Mouse (Mus musculus) B cell, adult 2 months (primary cell): ENCODE results near the gene Ptprh.
"Not testable (repeated sequence)": the region's sequence is repeated elsewhere in the genome, so short reads cannot be mapped to it uniquely, and the experiment has no call there.

Source experiments
- DNase-seq, 2 experiments: peaks; one replicate each; pipeline ENCODE4 v3.0.0; 2022

Gene Ptprh

GRCm38 (mm10) chr7:4597046-4597445 lies 6.8 kb downstream of the Ptprh start:
- not testable (repeated sequence) for DNase-seq

GRCm38 (mm10) chr7:4581481-4581880 lies 22.4 kb downstream of the Ptprh start:
- DNase-seq: not testable (repeated sequence)

GRCm38 (mm10) chr7:4572361-4572760 lies 31.5 kb downstream of the Ptprh start:
- DNase-seq: not testable (repeated sequence)

- DNase-seq: peak in 1 of 2 experiments; percentile 12
Observed at GRCm38 (mm10) chr7:4562660-4563059, 41.2 kb downstream of the Ptprh start.

DNA sequence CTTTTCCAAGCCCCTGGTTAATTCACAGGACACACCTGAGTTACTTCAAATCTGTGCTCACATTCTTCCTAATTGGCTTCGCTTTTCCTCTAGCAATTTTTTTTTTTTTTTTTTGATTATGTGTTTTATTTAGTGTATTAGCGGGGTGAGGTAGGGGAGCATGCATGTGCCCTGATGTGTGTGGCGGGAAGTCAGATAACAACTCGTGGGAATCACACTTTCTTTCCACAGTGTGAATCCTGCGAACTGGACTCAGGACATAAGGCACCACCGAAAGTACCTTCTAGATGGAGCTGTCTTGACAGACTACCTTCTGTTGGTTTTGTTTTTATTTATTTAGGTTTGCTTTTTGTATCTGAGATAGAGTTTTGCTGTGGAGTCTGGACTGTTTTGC lies 46.7 kb downstream of the Ptprh start:
- DNase-seq: no peak

DNA sequence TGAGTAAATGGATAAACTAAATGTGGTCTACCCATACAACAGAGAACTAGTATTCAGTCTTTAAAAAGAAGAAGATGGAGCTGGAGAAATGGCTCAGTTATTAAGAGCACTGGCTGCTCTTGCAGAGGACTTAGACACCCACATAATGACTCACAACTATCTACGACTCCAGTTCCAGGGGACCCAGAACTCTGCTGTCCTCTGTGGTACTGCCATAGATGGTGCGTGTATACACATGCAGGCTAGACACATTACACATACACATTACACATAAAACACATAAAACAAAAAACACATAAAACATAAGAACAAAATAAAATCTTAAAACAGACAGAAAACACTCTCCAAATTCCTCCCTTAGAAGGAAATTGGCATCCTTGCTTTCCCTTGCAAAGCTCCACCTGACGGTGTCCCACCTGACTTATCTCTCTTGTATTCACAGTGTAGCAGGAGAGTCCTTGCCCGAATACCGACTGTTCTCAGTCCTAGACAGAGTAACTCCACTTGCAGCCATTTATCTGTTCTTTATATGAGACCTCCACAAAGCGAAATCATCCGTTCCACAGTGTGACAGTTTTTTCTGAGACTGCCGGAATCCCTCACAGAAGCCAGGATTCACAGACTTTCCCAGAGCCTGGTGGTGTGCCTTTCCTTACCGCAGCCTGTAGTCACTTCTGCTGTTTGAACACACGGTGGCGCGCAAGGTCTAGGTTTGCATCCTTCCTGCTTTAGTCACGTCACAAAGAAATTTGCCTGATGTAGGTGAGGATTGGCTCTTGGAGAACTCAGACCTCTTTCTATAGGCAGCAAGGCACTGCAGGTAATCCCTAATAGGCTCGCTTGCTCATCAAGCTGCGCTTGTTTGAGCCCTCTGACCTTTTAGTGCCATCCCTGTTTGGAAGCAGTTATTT lies 47.3 kb downstream of the Ptprh start:
- DNase-seq: peak; percentile 84 to 85

- no peak for DNase-seq
Observed at GRCm38 (mm10) chr7:4547221-4547641, 56.6 kb downstream of the Ptprh start, which contains the start of gene Syt5. TSS of gene Syt5 (minus strand) at chr7:4547541.

DNA sequence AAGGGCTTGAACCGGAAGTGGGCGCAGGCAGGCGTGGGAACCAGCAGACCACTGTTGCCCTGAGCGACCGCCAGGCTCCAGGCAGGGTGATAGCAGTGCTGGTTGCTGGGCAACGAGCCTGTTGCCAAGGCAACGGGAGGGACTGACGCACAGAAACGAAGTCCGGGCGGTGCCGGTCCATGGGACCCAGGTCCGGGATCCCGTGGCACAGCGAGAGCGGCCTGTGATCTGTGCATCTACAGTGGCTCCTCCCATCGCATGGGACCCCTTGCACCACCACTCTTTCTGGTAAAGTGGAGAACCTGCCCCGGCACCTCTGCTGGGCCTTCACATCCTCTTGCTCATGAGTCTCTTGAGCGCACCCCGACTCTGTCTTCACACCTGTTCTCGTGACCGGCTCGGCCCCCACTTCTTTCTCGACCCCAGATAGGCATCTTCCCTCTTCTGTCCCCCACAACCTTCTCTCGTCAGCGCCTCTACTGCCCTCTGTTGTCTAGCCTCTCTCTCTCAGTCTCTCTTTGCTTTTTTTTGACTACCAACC lies 57.2 kb downstream of the Ptprh start:
- peak; percentile 5 to 34 for DNase-seq

DNA sequence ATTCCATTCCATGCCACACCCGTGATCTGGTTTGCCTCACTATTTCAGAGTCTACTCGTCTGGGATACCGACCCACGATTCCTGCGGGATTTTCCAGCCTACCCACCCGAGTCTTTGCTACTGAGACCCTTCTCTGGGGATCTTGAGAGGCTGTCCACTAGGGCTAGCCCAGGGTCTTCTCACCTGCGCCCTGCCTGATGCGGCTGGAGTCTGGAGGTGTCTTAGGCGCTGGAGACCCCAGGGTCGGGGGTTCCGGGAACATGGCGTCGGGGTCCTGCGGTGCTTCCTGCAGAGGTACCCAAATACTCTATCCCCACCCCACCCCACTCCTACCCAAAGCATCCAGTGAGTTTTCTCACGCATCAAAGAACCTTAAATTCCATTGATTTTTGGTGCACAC lies 57.8 kb downstream of the Ptprh start:
- no peak for DNase-seq

DNA sequence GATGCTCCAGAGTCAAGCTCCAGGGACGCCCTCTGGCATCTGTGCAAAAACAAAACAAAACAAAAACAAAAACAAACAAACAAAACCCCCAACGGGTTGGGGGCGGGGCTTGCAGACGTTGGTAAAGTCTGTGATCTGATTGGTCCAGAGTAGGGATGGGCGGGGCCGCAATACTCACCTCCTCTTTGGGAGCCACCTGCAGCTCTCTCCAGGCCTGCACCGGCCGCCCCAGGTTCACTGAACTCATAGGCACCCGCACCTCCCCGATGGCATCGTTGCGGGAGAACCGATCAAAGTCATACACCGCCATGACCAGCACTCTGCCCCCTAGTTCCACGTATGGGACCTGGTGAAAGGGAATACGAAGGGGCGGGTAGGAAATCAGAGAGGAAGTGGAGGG lies 61.8 kb downstream of the Ptprh start:
- no peak for DNase-seq

- no peak for DNase-seq
Observed at GRCm38 (mm10) chr7:4541344-4541743, 62.5 kb downstream of the Ptprh start.

DNA sequence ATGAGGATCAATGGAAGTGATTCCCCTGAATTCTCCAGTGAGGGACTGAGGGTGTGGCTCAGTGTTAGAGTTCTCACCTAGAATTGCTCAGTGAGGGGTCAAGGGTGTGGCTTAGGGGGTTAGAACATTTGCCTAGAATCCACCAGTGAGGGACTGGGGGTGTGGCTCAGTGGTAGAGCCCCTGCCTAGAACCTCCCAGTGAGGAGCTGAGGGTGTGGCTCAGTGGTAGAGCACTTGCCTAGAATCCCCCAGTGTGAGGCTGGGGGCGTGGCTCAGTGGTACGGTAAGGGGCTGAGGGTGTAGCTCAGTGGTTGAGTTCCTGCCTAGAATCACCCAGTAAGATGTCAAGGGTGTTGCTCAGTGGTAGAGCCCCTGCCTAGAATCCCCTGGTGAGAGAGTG lies 64.8 kb downstream of the Ptprh start:
- DNase-seq: no peak

DNA sequence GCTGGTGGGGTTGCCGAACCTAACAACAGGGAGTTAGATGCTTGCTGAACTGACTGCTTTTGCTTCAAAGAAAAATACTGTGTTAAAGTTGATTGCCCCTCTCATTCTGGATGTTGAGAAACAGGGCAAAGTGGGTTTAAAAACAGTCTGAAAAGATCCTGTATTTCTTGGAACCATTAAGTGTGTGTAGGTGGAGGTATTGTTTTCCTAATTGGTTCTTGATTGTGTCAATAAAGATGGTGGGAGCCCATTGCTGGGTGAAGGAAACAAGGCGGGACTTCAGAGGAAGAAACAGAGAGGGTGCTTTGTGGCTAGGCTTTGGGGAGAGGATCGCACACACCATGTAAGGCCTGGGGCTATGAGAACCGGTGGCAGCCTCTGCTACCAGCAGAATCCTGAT lies 66.7 kb downstream of the Ptprh start:
- no peak for DNase-seq

GRCm38 (mm10) chr7:4536369-4536768 lies 67.5 kb downstream of the Ptprh start:
- no peak for DNase-seq

DNA sequence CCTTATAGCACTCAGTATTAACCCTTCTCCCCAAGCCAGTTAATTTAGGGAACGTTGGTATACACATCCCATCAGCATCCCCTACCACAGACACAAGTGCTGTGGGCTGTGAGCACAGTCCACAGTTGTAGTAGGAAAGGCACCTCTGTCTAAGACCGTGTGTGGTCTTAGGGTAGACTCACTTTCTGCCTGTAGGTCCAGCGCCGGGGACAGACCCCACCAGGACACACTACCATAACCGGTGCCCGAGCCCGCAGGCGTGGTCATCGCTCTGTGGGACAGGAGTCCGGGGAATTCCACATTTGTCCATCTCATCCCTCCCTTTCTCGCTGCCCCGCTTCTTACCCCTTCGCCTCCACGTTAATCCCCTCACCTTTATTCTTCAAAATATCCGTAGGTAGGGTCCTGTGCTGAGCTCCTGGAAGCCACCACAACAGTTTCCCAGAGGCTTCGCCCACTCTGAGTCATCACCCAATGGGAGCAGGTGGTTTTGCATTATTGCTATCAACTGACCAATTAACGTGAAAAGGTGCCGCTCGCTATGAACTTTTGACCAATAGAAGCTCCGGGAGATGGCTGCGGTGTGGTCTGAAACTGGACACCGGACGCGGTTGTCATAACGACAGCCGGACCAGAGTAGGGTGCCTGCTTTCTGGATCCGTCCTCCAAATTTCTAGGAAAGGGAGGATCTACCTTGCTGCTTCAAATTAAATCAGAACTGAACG lies 71.7 kb downstream of the Ptprh start, which contains the start of gene Dnaaf3:
Gene Dnaaf3 (minus strand): TSS at position 449 of the 725 bp plus-strand sequence.
- DNase-seq: no peak

GRCm38 (mm10) chr7:4530166-4530565 lies 73.7 kb downstream of the Ptprh start:
- DNase-seq: not testable (repeated sequence)

DNA sequence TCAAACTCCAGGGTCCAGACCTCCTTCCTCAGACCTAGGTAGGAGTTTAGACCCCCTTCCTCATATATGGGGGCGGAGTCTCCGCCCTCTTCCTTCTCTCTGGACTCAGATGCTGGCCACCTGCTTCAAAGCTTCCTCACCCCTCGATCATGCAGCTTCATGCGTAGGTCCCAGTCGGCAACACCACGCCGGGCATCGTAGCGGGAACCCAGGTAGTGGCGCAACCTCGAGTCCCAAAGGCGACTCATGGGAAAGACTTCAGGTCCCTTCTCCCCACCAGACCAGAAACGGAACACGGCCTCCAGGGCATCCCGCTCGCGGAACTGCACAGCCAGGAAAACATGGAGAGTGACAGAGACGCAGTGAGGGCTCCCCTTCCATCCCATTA lies 76.5 kb downstream of the Ptprh start:
- no peak for DNase-seq

- peak; percentile 76 to 81 for DNase-seq
Observed at GRCm38 (mm10) chr7:4526341-4527301, 77.2 kb downstream of the Ptprh start.

- peak; percentile 65 for DNase-seq
Observed at GRCm38 (mm10) chr7:4524212-4524922, 79.5 kb downstream of the Ptprh start, which contains the start of gene Tnni3. TSS of gene Tnni3 (minus strand) at chr7:4524229.

DNA sequence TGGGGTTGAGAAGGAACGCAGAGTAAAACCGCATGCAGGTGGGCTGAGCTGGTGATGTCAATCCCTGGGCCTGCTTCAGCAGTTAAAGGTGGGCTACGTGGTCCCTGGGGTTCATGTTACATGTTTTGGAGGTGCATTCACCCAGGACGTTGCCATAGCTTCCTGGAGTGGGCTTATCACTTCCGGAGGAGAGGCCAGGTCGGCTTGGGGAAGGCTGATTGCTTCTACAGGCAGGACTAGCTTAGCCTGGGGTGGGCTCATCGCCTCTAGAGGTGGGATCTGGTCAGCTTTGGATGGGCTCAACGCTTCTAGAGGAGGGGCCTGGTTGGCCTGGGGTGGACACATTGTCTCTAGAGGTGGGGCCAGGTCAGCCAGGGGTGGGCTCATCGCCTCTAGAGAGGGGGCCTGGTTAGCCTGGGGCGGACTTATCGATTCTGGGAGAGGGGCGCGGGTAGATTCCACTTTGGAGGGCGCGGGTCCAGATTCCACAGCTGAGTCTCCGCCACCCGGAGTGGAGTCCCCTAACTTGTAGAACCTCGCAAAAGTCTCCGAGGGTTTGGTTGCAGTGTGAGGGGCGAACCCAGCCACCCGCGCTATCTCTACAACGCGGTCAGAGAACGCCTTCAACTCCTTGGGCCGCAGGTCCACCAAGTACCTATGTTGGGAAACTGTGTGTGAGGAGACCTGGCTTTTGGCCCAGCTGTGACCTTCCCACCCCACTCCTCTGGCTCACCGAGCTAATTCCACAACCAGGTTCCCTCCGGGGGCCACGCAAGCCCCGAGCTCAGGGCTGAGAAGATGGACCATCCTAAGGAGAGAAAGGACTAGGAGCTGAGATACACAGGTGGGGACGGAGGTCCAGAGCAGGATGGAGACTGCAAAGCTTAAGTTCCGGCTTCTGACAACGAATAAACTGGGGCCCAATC lies 80.4 kb downstream of the Ptprh start:
- no peak for DNase-seq
